ENCODE assay signal across 11 mouse cellular contexts in genomic region chr9:21923490-21924098, GRCm38 (mm10). TPM values are rescaled to one million over a fixed set of nuclear protein-coding genes. Genes with fewer than 3 reads are reported as not detected.
A peak's percentile ranks its signal among the peaks of the same experiment; 100 is the strongest.
DNase-seq lines count a peak whose midpoint lies in the region; ATAC-seq and TF ChIP-seq lines count a peak whose summit lies in the region.
"Had no signal": no experiment of that assay in that cellular context is flagged by ENCODE, and none has a peak within 500 bp of the region (broad histone marks: within the 10 kb centered on the region; RNA-seq: fewer than 3 reads in every experiment).

No protein-coding gene starts in this region.

- no peak for TF ChIP-seq CTCF in testis, adult 2 months (IDR thresholded peaks at IDR 0.05; ENCODE audit: control insufficient read depth, insufficient read depth, insufficient replicate concordance, low read depth, low read length)
- no peak for TF ChIP-seq CTCF in stomach, postnatal 0 days (IDR thresholded peaks at IDR 0.05; ENCODE audit: low read depth)

- no peak for DNase-seq in embryonic facial prominence, embryonic 10.5 days (ENCODE audit: low spot score)
- DNase-seq in kidney, postnatal 10 days, result no peak
- no peak for DNase-seq in testis, postnatal 14 days (ENCODE audit: low spot score)
- no peak for DNase-seq in stomach, postnatal 0 days (ENCODE audit: low spot score)
- DNase-seq in frontal cortex, adult 2 months (ENCODE audit: extremely low spot score in 1 of 2, low spot score in 1 of 2), result no peak

- H3K4me1 ChIP-seq in embryonic facial prominence, embryonic 12.5 days, result peaks cover 13% of the 10 kb centered on the region
- peaks cover 17% of the 10 kb centered on the region for H3K4me1 ChIP-seq in embryonic facial prominence, embryonic 10.5 days
- H3K4me1 ChIP-seq in kidney, embryonic 16.5 days (ENCODE audit: insufficient read depth, low read length), result peaks cover 28% of the 10 kb centered on the region
- peaks cover 9% of the 10 kb centered on the region for H3K4me1 ChIP-seq in testis, adult 2 months (ENCODE audit: control insufficient read depth, insufficient read depth, low read length)
- 0 out of 2 replicates have a peak, but pooled peaks cover 6% of the 10 kb centered on the region for H3K4me1 ChIP-seq in stomach, postnatal 0 days (replicated peaks; ENCODE audit: control insufficient read depth, insufficient read depth)

- no peak overlapping the region for H3K4me3 ChIP-seq in embryonic facial prominence, embryonic 12.5 days
- no peak overlapping the region for H3K4me3 ChIP-seq in embryonic facial prominence, embryonic 10.5 days
- H3K4me3 ChIP-seq in kidney, embryonic 16.5 days (ENCODE audit: low read length), result no peak overlapping the region
- H3K4me3 ChIP-seq in testis, adult 2 months (ENCODE audit: control insufficient read depth, low read depth, low read length), result no peak overlapping the region
- no peak overlapping the region for H3K4me3 ChIP-seq in stomach, postnatal 0 days (ENCODE audit: low read depth, low read length)
- H3K4me3 ChIP-seq: erythroblast, embryonic 14.5 days; hindbrain, embryonic 13.5 days; midbrain, embryonic 13.5 days had no signal

- no peak overlapping the region for H3K9ac ChIP-seq in embryonic facial prominence, embryonic 12.5 days
- no peak overlapping the region for H3K9ac ChIP-seq in kidney, embryonic 16.5 days (replicated peaks; ENCODE audit: low read length)
- H3K9ac ChIP-seq in stomach, postnatal 0 days (ENCODE audit: low read length), result no peak overlapping the region
- H3K9ac ChIP-seq: hindbrain, embryonic 13.5 days; midbrain, embryonic 13.5 days had no signal

- H3K4me2 ChIP-seq in embryonic facial prominence, embryonic 12.5 days (replicated peaks), result no peak overlapping the region
- H3K4me2 ChIP-seq in kidney, embryonic 16.5 days (replicated peaks; ENCODE audit: low read depth, low read length), result no peak overlapping the region
- H3K4me2 ChIP-seq in stomach, postnatal 0 days (replicated peaks; ENCODE audit: low read depth), result no peak overlapping the region
- H3K4me2 ChIP-seq: hindbrain, embryonic 13.5 days; midbrain, embryonic 13.5 days had no signal

- H3K36me3 ChIP-seq in embryonic facial prominence, embryonic 12.5 days, result peaks cover 5% of the 10 kb centered on the region; the same call in 1 of the 2 replicates
- peaks cover 22% of the 10 kb centered on the region; the same call in 1 of the 2 replicates for H3K36me3 ChIP-seq in embryonic facial prominence, embryonic 10.5 days (replicated peaks)
- H3K36me3 ChIP-seq in kidney, embryonic 16.5 days (ENCODE audit: insufficient read depth, low read length), result 0 out of 2 replicates have a peak, but pooled peaks cover 9% of the 10 kb centered on the region
- H3K36me3 ChIP-seq in testis, adult 2 months (ENCODE audit: control insufficient read depth, insufficient read depth, low read length), result no peaks in the 10 kb centered on the region
- no peaks in the 10 kb centered on the region for H3K36me3 ChIP-seq in stomach, postnatal 0 days (ENCODE audit: control insufficient read depth, insufficient read depth, low read length)

- no peak for TF ChIP-seq POLR2A in testis, adult 2 months (IDR thresholded peaks at IDR 0.05; ENCODE audit: control insufficient read depth, low read depth, low read length)

- H3K27me3 ChIP-seq in embryonic facial prominence, embryonic 12.5 days, result no peaks in the 10 kb centered on the region
- H3K27me3 ChIP-seq in embryonic facial prominence, embryonic 10.5 days (replicated peaks; ENCODE audit: low read depth, poor library complexity, severe bottlenecking), result no peaks in the 10 kb centered on the region
- H3K27me3 ChIP-seq in kidney, embryonic 16.5 days (ENCODE audit: insufficient read depth, low read length), result no peaks in the 10 kb centered on the region
- no peaks in the 10 kb centered on the region for H3K27me3 ChIP-seq in testis, adult 2 months (ENCODE audit: control insufficient read depth, insufficient read depth, low read length)
- H3K27me3 ChIP-seq in stomach, postnatal 0 days (ENCODE audit: control insufficient read depth, insufficient read depth, low read length), result no peaks in the 10 kb centered on the region
- H3K27me3 ChIP-seq: hindbrain, embryonic 13.5 days; midbrain, embryonic 13.5 days had no signal

- no peak for ATAC-seq in embryonic facial prominence, embryonic 12.5 days (ENCODE audit: insufficient number of reproducible peaks, insufficient read depth, low FRiP score, low TSS enrichment)
- no peak for ATAC-seq in kidney, embryonic 16.5 days (ENCODE audit: low FRiP score, low TSS enrichment)
- no peak for ATAC-seq in stomach, postnatal 0 days (ENCODE audit: low FRiP score, low TSS enrichment)
- ATAC-seq: midbrain, embryonic 13.5 days had no signal

- H3K9me3 ChIP-seq in embryonic facial prominence, embryonic 12.5 days, result no peaks in the 10 kb centered on the region
- no peaks in the 10 kb centered on the region for H3K9me3 ChIP-seq in embryonic facial prominence, embryonic 10.5 days
- H3K9me3 ChIP-seq in kidney, embryonic 16.5 days (ENCODE audit: low read length), result no peaks in the 10 kb centered on the region
- no peaks in the 10 kb centered on the region for H3K9me3 ChIP-seq in stomach, postnatal 0 days (ENCODE audit: control insufficient read depth, low read length)
- H3K9me3 ChIP-seq: hindbrain, embryonic 13.5 days; midbrain, embryonic 13.5 days had no signal

- 78% methylated on average over 3 of the region's 3 CpGs for WGBS in embryonic facial prominence, embryonic 12.5 days
- WGBS in embryonic facial prominence, embryonic 10.5 days, result 71% methylated on average over 3 of the region's 3 CpGs
- 42% methylated on average over 3 of the region's 3 CpGs for WGBS in kidney, embryonic 16.5 days
- WGBS in stomach, postnatal 0 days, result 21% methylated on average over 3 of the region's 3 CpGs

- H3K27ac ChIP-seq in embryonic facial prominence, embryonic 12.5 days, result peak overlapping the region; percentile 0; the same call in 1 of the 2 replicates
- no peak overlapping the region for H3K27ac ChIP-seq in embryonic facial prominence, embryonic 10.5 days (replicated peaks)
- H3K27ac ChIP-seq in kidney, embryonic 16.5 days (ENCODE audit: low read length), result peak overlapping the region; percentile 70; the same call in 1 of the 2 replicates
- H3K27ac ChIP-seq in testis, adult 2 months (ENCODE audit: control insufficient read depth, insufficient read depth, low read depth, low read length), result peak overlapping the region; percentile 66
- H3K27ac ChIP-seq in stomach, postnatal 0 days (replicated peaks), result peak overlapping the region; percentile 82
- H3K27ac ChIP-seq: hindbrain, embryonic 13.5 days; midbrain, embryonic 13.5 days had no signal

- TF ChIP-seq EP300 in stomach, postnatal 0 days (optimal IDR thresholded peaks at IDR 0.05), result no peak

RNA-seq across cellular contexts. Expression of gene Ccdc159, which starts 3.7 kb away (rescaled TPM):
- polyA plus RNA-seq in embryonic facial prominence, embryonic 12.5 days (2016; fragmentation: Nextera tagmentation; extraction: Ambion mirVana), result 5.3 and 5.6 TPM in 2 replicates
- 3.3 and 3.5 TPM in 2 replicates for polyA plus RNA-seq in embryonic facial prominence, embryonic 10.5 days (2016; fragmentation: Nextera tagmentation; extraction: Ambion mirVana)
- polyA plus RNA-seq in kidney, embryonic 16.5 days (2015; fragmentation: Nextera tagmentation; extraction: Ambion mirVana), result 5.4 and 6.0 TPM in 2 replicates
- 72.0 and 74.9 TPM in 2 replicates for polyA plus RNA-seq in testis, adult 2 months (2012; rRNA removed)
- polyA plus RNA-seq in stomach, postnatal 0 days (2015; fragmentation: Nextera tagmentation; extraction: Ambion mirVana), result 1.1 and 1.9 TPM in 2 replicates
- polyA plus RNA-seq in frontal cortex, adult 2 months (2012; rRNA removed), result 18.3 and 26.9 TPM in 2 replicates
- polyA plus RNA-seq: erythroblast, embryonic 14.5 days had no signal

RNA-seq across cellular contexts. Expression of gene Tmem205, which starts 3.8 kb away (rescaled TPM):
- polyA plus RNA-seq in embryonic facial prominence, embryonic 12.5 days (2016; fragmentation: Nextera tagmentation; extraction: Ambion mirVana), result 40.5 and 42.4 TPM in 2 replicates
- polyA plus RNA-seq in embryonic facial prominence, embryonic 10.5 days (2016; fragmentation: Nextera tagmentation; extraction: Ambion mirVana), result 31.1 and 33.1 TPM in 2 replicates
- polyA plus RNA-seq in kidney, embryonic 16.5 days (2015; fragmentation: Nextera tagmentation; extraction: Ambion mirVana), result 70.3 and 75.4 TPM in 2 replicates
- 296 and 312 TPM in 2 replicates for polyA plus RNA-seq in testis, adult 2 months (2012; rRNA removed)
- polyA plus RNA-seq in stomach, postnatal 0 days (2015; fragmentation: Nextera tagmentation; extraction: Ambion mirVana), result 95.0 and 95.7 TPM in 2 replicates
- 53.8 and 53.9 TPM in 2 replicates for polyA plus RNA-seq in frontal cortex, adult 2 months (2012; rRNA removed)

RNA-seq across cellular contexts. Expression of gene Rab3d, which starts 5.6 kb away (rescaled TPM):
- polyA plus RNA-seq in embryonic facial prominence, embryonic 12.5 days (2016; fragmentation: Nextera tagmentation; extraction: Ambion mirVana), result 10.2 and 11.1 TPM in 2 replicates
- polyA plus RNA-seq in embryonic facial prominence, embryonic 10.5 days (2016; fragmentation: Nextera tagmentation; extraction: Ambion mirVana), result 5.4 and 6.9 TPM in 2 replicates
- 14.2 and 14.4 TPM in 2 replicates for polyA plus RNA-seq in kidney, embryonic 16.5 days (2015; fragmentation: Nextera tagmentation; extraction: Ambion mirVana)
- polyA plus RNA-seq in testis, adult 2 months (2012; rRNA removed), result 21.2 and 22.7 TPM in 2 replicates
- 130 and 137 TPM in 2 replicates for polyA plus RNA-seq in stomach, postnatal 0 days (2015; fragmentation: Nextera tagmentation; extraction: Ambion mirVana)
- 10.9 and 13.6 TPM in 2 replicates for polyA plus RNA-seq in frontal cortex, adult 2 months (2012; rRNA removed)

RNA-seq across cellular contexts. Expression of gene Plppr2, which starts 13.2 kb away (rescaled TPM):
- 15.9 and 16.2 TPM in 2 replicates for polyA plus RNA-seq in embryonic facial prominence, embryonic 12.5 days (2016; fragmentation: Nextera tagmentation; extraction: Ambion mirVana)
- 9.5 and 9.6 TPM in 2 replicates for polyA plus RNA-seq in embryonic facial prominence, embryonic 10.5 days (2016; fragmentation: Nextera tagmentation; extraction: Ambion mirVana)
- 10.4 and 10.7 TPM in 2 replicates for polyA plus RNA-seq in kidney, embryonic 16.5 days (2015; fragmentation: Nextera tagmentation; extraction: Ambion mirVana)
- polyA plus RNA-seq in testis, adult 2 months (2012; rRNA removed), result 33.3 and 39.3 TPM in 2 replicates
- polyA plus RNA-seq in stomach, postnatal 0 days (2015; fragmentation: Nextera tagmentation; extraction: Ambion mirVana), result 2.7 and 4.1 TPM in 2 replicates
- 182 and 192 TPM in 2 replicates for polyA plus RNA-seq in frontal cortex, adult 2 months (2012; rRNA removed)

RNA-seq across cellular contexts. Expression of gene Swsap1, which starts 32.0 kb away (rescaled TPM):
- polyA plus RNA-seq in embryonic facial prominence, embryonic 12.5 days (2016; fragmentation: Nextera tagmentation; extraction: Ambion mirVana), result 5.6 and 7.0 TPM in 2 replicates
- 7.1 and 8.0 TPM in 2 replicates for polyA plus RNA-seq in embryonic facial prominence, embryonic 10.5 days (2016; fragmentation: Nextera tagmentation; extraction: Ambion mirVana)
- 9.0 TPM in 2 replicates for polyA plus RNA-seq in kidney, embryonic 16.5 days (2015; fragmentation: Nextera tagmentation; extraction: Ambion mirVana)
- polyA plus RNA-seq in testis, adult 2 months (2012; rRNA removed), result 4.7 and 5.1 TPM in 2 replicates
- 4.2 and 5.4 TPM in 2 replicates for polyA plus RNA-seq in stomach, postnatal 0 days (2015; fragmentation: Nextera tagmentation; extraction: Ambion mirVana)
- 9.0 and 10.1 TPM in 2 replicates for polyA plus RNA-seq in frontal cortex, adult 2 months (2012; rRNA removed)
